Mouse (Mus musculus): ENCODE results near the gene Ddx41. TPM values are rescaled to one million over a fixed set of nuclear protein-coding genes. Genes with fewer than 3 reads are reported as not detected.
"Not testable (repeated sequence)": the region's sequence is repeated elsewhere in the genome, so short reads cannot be mapped to it uniquely, and the experiment has no call there.

Gene Ddx41
- polyA plus RNA-seq (2015; fragmentation: Nextera tagmentation; extraction: Ambion mirVana): 71.4 and 73.4 TPM in 2 replicates

- H3K36me3 ChIP-seq: peaks cover 80% of the 10 kb centered on the region
- WGBS: under 1% methylated on average over 70 of the region's 70 CpGs
- ATAC-seq (ENCODE audit: low FRiP score, low read depth): peak; percentile 98
Measured at GRCm38 (mm10) chr13:55536194-55537175, at the start of gene Ddx41. TSS of gene Ddx41 (minus strand) at chr13:55536658.

GRCm38 (mm10) chr13:55578086-55578485 is 41.6 kb upstream of the Ddx41 start:
- Histone ChIP-seq H3K36me3 (peaks cover 4% of the 10 kb centered on the region; the same call in 1 of the 2 replicates), H3K27me3 (no peaks in the 10 kb centered on the region; the same call in 1 of the 2 replicates), H3K27ac (no peak overlapping the region), H3K4me3 (no peak overlapping the region), H3K9ac (no peak overlapping the region), H3K4me1 (no peaks in the 10 kb centered on the region), H3K9me3 (peaks cover 6% of the 10 kb centered on the region), H3K4me2 (replicated peaks) (no peak overlapping the region)
- 75% methylated on average over 4 of the region's 4 CpGs for WGBS
- ATAC-seq (ENCODE audit: low FRiP score, low read depth): no peak

More at GRCm38 (mm10) chr13:55536194-55537175, at the start of gene Ddx41:
- peak within 1 kb of the TSS; percentile 86 for H3K9ac ChIP-seq
- no peaks in the 10 kb centered on the region for H3K27me3 ChIP-seq
- H3K9me3 ChIP-seq: no peaks in the 10 kb centered on the region
- peak within 1 kb of the TSS; percentile 55; the same call in 1 of the 2 replicates for H3K27ac ChIP-seq
- peaks cover 16% of the 10 kb centered on the region for H3K4me1 ChIP-seq
- peak within 1 kb of the TSS; percentile 62 for H3K4me3 ChIP-seq
- peak within 1 kb of the TSS; percentile 94 for H3K4me2 ChIP-seq (replicated peaks)

DNA sequence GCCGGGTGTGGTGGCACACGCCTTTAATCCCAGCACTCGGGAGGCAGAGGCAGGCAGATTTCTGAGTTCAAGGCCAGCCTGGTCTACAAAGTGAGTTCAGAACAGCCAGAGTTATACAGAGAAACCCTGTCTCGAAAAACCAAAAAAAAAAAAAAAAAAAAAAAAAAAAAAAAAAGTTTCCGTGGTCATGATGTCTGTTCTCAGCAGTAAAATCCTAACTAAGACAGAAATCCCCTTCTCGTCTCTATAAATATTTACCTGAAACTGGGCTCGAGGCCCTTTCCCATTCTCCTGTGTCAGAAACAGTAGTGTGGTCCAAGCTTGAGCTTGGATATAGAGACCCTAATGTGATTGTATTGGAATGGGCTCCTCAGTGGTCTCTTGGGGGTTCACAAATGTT is 40.4 kb upstream of the Ddx41 start:
- not testable (repeated sequence) for H3K4me1 ChIP-seq; H3K27me3 ChIP-seq; H3K27ac ChIP-seq; ATAC-seq (ENCODE audit: low FRiP score, low read depth); H3K4me2 ChIP-seq (replicated peaks); H3K4me3 ChIP-seq; H3K36me3 ChIP-seq; H3K9ac ChIP-seq; H3K9me3 ChIP-seq
- 82% methylated on average over 7 of the region's 7 CpGs for WGBS

- ATAC-seq (ENCODE audit: low FRiP score, low read depth): no peak
- no peak overlapping the region for H3K27ac ChIP-seq
- no peaks in the 10 kb centered on the region for H3K27me3 ChIP-seq
- peaks cover 6% of the 10 kb centered on the region for H3K4me1 ChIP-seq
- H3K36me3 ChIP-seq: peaks cover 4% of the 10 kb centered on the region; the same call in 1 of the 2 replicates
- no peak overlapping the region for H3K4me2 ChIP-seq (replicated peaks)
- peaks cover 6% of the 10 kb centered on the region for H3K9me3 ChIP-seq
- no peak overlapping the region for H3K4me3 ChIP-seq
- no peak overlapping the region for H3K9ac ChIP-seq
- WGBS: 63% methylated on average over 5 of the region's 5 CpGs
Measured at GRCm38 (mm10) chr13:55575932-55576331, 39.5 kb upstream of the Ddx41 start.

GRCm38 (mm10) chr13:55574321-55574720 is 37.9 kb upstream of the Ddx41 start:
- no peak for ATAC-seq (ENCODE audit: low FRiP score, low read depth)
- H3K27ac ChIP-seq: no peak overlapping the region
- no peak overlapping the region for H3K9ac ChIP-seq
- H3K4me1 ChIP-seq: peaks cover 13% of the 10 kb centered on the region
- H3K36me3 ChIP-seq: peaks cover 4% of the 10 kb centered on the region; the same call in 1 of the 2 replicates
- no peak overlapping the region for H3K4me3 ChIP-seq
- peaks cover 6% of the 10 kb centered on the region for H3K9me3 ChIP-seq
- H3K4me2 ChIP-seq (replicated peaks): no peak overlapping the region
- H3K27me3 ChIP-seq: no peaks in the 10 kb centered on the region
- WGBS: 58% methylated on average over 5 of the region's 5 CpGs

DNA sequence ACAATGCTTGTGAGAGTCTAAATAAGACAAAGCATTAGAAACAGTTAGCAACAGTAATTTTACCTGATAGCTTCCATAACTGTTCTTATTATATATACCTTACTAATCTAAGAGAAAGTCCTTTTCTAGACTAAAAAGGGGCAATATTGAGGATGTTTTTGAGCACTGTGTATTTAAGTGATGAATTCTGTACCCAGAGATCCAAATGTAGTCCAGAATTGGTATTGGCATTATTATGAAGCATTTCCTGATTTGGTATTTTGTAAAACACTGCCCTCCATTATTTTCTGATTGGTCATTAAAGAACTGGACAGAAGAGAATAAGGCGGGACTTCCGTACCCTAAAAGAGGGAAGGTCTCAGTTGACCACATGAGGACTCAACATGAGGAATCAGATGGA is 37.0 kb upstream of the Ddx41 start, which contains the start of gene Tmed9:
Gene Tmed9, plus strand, starts transcription at position 301 of the 400 bp plus-strand sequence.
- peaks cover 4% of the 10 kb centered on the region; the same call in 1 of the 2 replicates for H3K36me3 ChIP-seq

GRCm38 (mm10) chr13:55571977-55572376 is 35.5 kb upstream of the Ddx41 start:
- 74% methylated on average over 2 of the region's 2 CpGs for WGBS
- H3K4me3 ChIP-seq: no peak overlapping the region

More for the DNA sequence above, 37.0 kb upstream of the Ddx41 start, which contains the start of gene Tmed9:
- no peak within 1 kb of the TSS for H3K4me2 ChIP-seq (replicated peaks)
- no peak within 1 kb of the TSS for H3K4me3 ChIP-seq
- H3K27ac ChIP-seq: no peak within 1 kb of the TSS
- WGBS: 96% methylated on average over 2 of the region's 2 CpGs
- H3K27me3 ChIP-seq: no peaks in the 10 kb centered on the region
- no peak within 1 kb of the TSS for H3K9ac ChIP-seq
- ATAC-seq (ENCODE audit: low FRiP score, low read depth): no peak
- peaks cover 18% of the 10 kb centered on the region for H3K4me1 ChIP-seq
- H3K9me3 ChIP-seq: peaks cover 6% of the 10 kb centered on the region

GRCm38 (mm10) chr13:55571027-55571751 is 34.7 kb upstream of the Ddx41 start, which contains the start of gene Fam193b:
TSS of gene Fam193b (minus strand) at chr13:55571120.
- Histone ChIP-seq H3K4me2 (replicated peaks) (peak within 1 kb of the TSS; percentile 97), H3K4me3 (peak within 1 kb of the TSS; percentile 97), H3K9me3 (peaks cover 6% of the 10 kb centered on the region), H3K27ac (peak within 1 kb of the TSS; percentile 90), H3K27me3 (no peaks in the 10 kb centered on the region), H3K36me3 (peaks cover 19% of the 10 kb centered on the region), H3K9ac (peak within 1 kb of the TSS; percentile 98), H3K4me1 (peaks cover 18% of the 10 kb centered on the region)
- ATAC-seq (ENCODE audit: low FRiP score, low read depth): peak; percentile 91
- 3% methylated on average over 30 of the region's 47 CpGs for WGBS

More at GRCm38 (mm10) chr13:55571977-55572376, 35.5 kb upstream of the Ddx41 start:
- H3K27ac ChIP-seq: no peak overlapping the region
- peaks cover 18% of the 10 kb centered on the region for H3K4me1 ChIP-seq
- H3K27me3 ChIP-seq: no peaks in the 10 kb centered on the region
- peaks cover 13% of the 10 kb centered on the region for H3K36me3 ChIP-seq
- no peak overlapping the region for H3K9ac ChIP-seq
- no peak for ATAC-seq (ENCODE audit: low FRiP score, low read depth)
- H3K9me3 ChIP-seq: peaks cover 6% of the 10 kb centered on the region
- H3K4me2 ChIP-seq (replicated peaks): peak overlapping the region; percentile 21; the same call in 1 of the 2 replicates

DNA sequence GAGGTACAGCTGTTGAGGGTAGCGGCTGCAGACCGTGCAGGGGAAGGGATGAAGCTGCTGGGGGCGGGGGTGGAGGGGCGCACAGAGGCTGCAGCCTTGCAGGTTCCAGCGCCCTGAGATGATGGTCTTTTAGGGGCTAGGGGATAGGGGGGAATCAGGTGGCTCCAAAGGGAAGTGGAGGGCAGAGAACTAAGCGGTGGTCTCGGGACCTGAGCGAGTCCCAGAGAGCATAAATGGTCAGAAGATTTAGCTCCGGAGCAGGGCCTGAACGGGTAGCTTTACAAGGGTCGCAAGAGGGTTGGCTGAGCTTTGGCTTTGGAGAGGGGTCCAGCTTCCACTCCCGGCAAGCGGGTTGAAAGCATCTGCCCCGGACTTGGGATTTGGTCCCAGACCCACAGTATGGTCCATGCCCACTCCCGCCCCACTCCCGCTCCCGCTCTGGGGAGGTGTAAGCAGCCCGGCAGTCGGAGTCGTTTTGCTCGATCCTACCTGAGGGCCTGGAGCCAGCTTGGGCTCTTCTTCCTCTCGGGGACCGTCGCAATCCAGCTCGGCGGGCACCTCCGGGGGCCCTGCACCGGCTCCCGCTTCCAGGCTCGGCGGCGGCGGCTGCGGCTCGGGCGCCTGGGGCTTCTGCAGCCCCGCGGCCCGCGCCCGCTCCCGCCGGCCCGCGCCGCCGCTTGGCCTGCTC is 34.0 kb upstream of the Ddx41 start:
- Histone ChIP-seq H3K27ac (peak overlapping the region; percentile 90), H3K4me1 (peaks cover 18% of the 10 kb centered on the region), H3K4me3 (peak overlapping the region; percentile 97), H3K36me3 (peaks cover 21% of the 10 kb centered on the region), H3K27me3 (no peaks in the 10 kb centered on the region), H3K9ac (peak overlapping the region; percentile 98), H3K4me2 (replicated peaks) (peak overlapping the region; percentile 97), H3K9me3 (peaks cover 6% of the 10 kb centered on the region)
- ATAC-seq (ENCODE audit: low FRiP score, low read depth): peak; percentile 72
- under 1% methylated on average over 46 of the region's 47 CpGs for WGBS

GRCm38 (mm10) chr13:55569726-55570285 is 33.3 kb upstream of the Ddx41 start:
- ATAC-seq (ENCODE audit: low FRiP score, low read depth): no peak
- WGBS: 9% methylated on average over 16 of the region's 16 CpGs
- peak overlapping the region; percentile 90 for H3K27ac ChIP-seq

DNA sequence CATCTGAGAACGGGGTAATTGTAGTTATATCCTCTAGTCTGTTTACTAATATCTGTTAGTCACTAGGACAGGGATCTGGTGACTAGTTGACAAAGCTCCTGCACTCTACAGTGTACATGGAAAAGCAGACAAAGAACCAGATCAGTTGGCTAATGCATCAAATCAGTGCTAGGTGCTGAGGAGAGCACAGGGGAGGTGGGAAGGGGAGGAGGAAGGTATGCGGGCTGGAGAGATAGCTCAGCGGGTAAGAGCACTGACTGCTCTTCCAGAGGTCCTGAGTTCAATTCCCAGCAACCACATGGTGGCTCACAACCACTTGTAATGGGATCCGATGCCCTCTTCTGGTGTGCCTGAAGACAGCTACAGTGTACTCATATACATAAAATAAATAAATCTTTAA is 32.1 kb upstream of the Ddx41 start:
- not testable (repeated sequence) for H3K4me3 ChIP-seq; ATAC-seq (ENCODE audit: low FRiP score, low read depth); H3K27ac ChIP-seq; H3K9me3 ChIP-seq; H3K4me2 ChIP-seq (replicated peaks); H3K27me3 ChIP-seq; H3K9ac ChIP-seq
- H3K36me3 ChIP-seq: peaks cover 24% of the 10 kb centered on the region
- 90% methylated on average over 4 of the region's 4 CpGs for WGBS
- H3K4me1 ChIP-seq: peaks cover 25% of the 10 kb centered on the region

More at GRCm38 (mm10) chr13:55569726-55570285, 33.3 kb upstream of the Ddx41 start:
- Histone ChIP-seq H3K9ac (peak overlapping the region; percentile 98), H3K4me2 (replicated peaks) (peak overlapping the region; percentile 97), H3K27me3 (no peaks in the 10 kb centered on the region), H3K4me1 (peaks cover 18% of the 10 kb centered on the region), H3K9me3 (peaks cover 6% of the 10 kb centered on the region), H3K36me3 (peaks cover 21% of the 10 kb centered on the region), H3K4me3 (peak overlapping the region; percentile 97)
